Mouse (Mus musculus): Measurements from ENCODE around the gene Neurod6.

DNA sequence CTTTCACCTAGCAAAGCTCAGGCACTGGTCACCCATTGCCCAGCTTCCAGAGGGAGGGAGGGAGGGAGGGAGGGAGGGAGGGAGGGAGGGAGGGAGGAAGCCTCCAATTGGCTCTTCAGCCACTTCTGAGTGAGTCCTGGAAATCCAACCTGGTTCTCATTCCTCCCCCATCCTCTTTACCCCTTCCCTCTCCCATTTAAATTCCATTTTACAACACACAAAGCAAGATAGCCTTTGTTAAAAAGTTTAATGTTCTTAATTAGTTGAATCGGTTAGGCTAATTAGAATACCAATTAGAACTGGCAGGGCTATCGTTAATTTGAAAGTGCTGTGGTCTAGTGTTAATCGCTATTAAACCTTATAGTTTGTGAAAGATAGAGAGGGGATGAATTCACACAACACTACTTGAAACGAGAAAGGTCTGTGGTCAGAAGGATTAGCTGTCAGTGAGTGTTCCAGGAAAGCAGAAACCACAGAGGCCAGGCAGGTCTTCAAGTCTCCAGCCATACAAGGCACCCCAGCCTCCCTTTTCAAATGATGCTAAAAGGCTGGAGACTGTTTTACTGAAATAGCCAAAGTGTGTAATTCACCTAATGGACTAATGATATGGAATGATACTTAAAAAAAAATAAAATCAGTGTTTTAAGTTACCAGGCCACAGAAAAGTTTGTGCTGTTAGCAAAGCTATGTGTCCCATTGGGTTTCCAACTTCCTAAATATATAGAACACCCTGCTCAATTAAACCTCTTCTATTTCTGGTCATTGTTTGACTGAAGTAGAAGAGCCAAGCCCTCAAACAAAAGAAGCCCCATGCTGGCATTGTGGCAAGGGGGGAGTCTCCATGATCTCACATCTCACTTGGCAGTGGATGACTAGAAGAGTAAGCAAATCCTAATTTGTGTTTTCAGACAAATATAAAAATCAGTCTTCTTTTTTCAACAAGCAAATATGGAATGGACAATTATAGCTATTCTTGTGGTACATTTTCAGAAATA lies 19.6 kb upstream of the Neurod6 start:
- TF ChIP-seq USF1 (IDR thresholded peaks at IDR 0.05; ENCODE audit: low read depth, low read length): no peak
- TF ChIP-seq CHD2 (IDR thresholded peaks at IDR 0.05; ENCODE audit: low read length): no peak
- TF ChIP-seq POLR2A (IDR thresholded peaks at IDR 0.05; ENCODE audit: control insufficient read depth in 1 of 2, insufficient read depth in 1 of 2, low read depth in 1 of 2, low read length in 2 of 2, poor library complexity in 1 of 2): no peak
- TF ChIP-seq MAX (IDR thresholded peaks at IDR 0.05; ENCODE audit: low read length): no peak

Data from MEL (cell line).